Mouse (Mus musculus): Measurements from ENCODE around the gene Cdhr3.

Gene Cdhr3

DNA sequence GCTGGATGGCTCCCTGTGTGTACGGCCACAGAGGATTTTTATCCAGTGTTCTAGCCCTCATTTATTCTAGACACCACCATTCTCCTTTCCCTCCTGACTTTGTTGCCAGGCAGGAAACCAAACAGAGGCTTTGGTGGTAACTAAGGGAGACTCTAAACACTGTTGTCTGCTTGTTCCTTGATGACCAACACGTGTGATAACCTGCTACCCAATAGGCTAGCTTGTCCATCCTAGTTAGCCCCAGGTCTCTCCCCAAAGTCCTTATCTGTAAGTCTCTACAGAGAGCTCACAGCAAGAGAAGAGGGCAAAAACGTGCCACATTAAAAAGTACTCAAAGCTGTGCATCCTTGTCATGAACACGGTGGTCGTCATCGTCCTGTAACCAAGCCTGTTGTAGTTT, at the start of gene Cdhr3:
Gene Cdhr3, minus strand, starts transcription at position 101 of the 400 bp plus-strand sequence.
- no peak for DNase-seq (ENCODE audit: low spot score in 2 of 2)

DNA sequence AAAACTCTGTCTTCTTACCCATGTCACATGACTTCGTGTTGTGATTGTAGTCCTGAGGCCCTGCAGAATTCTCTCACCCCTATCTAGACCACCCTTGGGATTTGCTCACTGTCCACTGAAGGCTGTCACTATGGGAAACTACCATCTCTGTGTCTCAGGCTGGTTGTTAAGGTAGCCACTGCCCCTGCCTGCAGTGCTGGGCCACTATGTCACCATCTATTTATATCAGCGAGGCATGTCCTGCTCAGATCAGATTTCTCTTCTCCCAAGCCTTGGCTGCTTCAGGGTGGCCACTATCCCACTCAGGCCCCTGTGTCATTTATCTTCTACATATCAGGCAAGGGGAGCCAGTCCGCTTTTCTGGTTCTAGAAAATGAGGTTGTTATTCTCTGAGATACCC, 46.4 kb upstream of the Cdhr3 start:
- no peak for DNase-seq (ENCODE audit: low spot score in 2 of 2)

DNA sequence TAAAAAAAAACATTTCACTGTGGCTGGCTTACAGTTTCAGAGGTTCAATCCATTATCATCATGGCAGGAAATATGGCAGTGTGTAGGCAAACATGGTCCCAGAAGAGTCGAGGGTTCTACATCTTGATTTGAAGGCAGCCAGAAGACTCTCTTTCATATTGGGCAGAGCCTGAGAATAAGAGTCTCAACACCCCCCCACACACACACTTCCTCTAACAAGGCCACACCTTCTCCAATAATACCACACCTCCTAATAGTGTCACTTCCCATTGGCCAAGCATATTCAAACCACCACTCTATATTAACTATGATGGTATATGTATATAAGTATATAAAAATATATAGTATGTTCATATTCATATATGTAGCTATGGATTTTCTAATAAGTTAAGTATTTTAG, 45.2 kb upstream of the Cdhr3 start:
- no peak for DNase-seq (ENCODE audit: low spot score in 2 of 2)

DNA sequence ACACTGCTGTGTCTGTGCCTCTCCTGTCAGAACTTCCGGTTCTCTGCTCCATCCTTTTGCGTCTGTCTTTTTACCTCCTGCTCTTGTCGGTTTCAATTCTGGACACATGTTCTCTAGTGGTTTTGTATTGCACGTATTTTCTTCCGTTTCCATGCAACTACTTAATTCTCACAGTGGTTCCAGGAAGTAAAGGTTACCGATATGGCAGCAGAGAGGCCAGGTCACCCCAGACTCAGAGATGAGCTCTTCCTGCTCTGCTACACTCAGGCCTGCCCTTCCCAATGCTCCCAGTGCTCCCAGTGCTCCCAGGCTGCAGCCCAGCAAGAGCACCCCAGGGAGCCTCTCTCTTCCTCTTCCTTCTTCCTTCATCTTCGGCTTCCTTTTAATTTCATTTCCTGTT, 39.1 kb upstream of the Cdhr3 start:
- no peak for DNase-seq (ENCODE audit: low spot score in 2 of 2)

DNA sequence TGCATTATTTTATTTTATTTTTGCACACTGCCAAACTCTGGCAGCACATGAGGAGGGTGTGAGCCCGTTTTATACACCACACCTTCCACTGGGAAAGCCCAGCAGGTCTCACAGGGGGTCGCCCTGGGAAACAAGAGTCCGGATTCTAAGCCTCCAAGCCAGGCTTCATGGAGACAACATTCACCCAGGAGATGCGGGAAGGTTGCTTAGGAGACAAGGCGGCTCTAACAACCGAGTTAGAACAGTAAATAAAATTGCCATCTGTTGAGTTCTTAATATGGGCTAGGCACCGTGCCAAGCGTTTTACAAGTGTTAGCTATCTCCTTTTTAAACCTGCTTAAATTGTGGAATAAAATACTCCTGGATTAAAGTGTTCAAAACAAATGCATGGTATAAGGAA, 37.7 kb upstream of the Cdhr3 start:
- DNase-seq (ENCODE audit: low spot score in 2 of 2): peak; percentile 27 to 36

DNA sequence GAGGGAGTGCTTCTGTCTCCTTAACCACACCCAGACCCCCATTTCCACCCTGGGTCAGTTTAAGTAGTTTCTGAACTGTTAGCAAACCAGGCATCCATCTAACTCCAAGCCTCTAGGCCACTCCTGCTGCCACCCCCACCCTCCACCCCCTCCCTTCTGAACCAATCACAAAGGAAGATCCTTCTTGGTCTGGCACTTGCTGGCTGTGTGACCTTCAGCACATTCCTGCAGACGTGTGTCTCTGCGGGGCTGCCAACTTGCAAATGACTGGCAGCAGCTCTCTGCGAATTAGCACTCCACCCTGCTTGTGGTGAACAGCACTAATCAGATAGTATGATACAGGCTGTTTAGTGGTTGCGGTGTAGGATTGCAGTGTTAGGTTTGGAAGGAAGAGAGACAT, 36.7 kb upstream of the Cdhr3 start:
- no peak for DNase-seq (ENCODE audit: low spot score in 2 of 2)

DNA sequence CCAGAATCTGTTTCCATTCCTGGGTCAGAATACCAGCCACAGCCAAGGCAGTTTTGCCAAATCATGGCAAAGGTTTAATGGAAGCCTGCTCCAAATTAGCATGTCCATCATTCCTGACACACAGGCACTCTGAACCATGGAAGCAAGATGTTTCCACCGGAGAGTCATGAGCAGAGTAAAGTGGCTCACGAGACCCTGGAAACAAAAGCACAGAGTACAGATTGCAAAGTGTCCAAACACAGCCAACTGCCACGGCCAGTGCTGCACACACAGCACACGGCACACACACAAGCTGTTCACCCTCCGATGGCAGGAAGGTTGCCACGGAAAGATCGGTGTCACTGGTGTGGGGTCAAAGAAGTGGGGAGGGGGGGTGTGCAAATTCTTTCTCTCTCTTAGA, 36.0 kb upstream of the Cdhr3 start:
- DNase-seq (ENCODE audit: low spot score in 2 of 2): no peak

DNA sequence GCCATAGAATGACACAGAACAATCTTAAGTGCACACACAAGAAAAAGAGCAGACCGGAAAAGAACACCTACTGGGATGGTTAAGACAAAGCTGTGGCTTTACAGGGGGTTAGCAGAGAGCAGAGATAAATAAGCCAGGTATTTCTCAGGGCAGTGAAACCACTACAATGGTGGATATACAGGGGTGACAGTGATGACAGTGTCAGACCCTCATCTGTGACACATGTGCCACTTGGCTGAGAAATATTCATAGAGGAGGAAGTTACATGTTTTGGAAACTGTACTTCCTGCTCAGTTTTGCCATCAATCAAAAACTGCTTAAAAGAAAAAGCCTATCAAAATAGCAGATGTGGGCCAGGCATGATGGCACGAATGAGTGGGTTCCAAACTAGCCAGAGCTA, 35.4 kb upstream of the Cdhr3 start:
- DNase-seq (ENCODE audit: low spot score in 2 of 2): no peak

DNA sequence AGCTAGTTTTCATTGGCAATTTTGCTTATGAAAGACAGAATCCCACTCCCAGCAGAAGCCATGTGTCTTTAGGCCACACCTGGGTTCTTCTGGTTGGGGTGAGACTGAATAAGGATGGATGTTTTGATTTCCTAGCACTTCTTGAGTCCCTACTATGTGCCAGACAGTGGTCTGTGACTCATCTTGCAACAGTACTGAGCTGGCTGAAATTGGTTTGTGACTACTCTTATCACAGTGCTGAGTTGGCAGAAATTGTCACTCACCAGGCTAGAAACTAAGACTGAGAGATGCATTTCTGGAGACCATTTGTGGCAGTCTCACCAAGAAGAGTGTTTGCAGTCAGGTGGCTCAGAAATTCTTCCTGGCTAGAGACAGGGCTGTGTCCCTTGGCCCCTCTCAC, 33.6 kb upstream of the Cdhr3 start:
- DNase-seq (ENCODE audit: low spot score in 2 of 2): no peak

DNA sequence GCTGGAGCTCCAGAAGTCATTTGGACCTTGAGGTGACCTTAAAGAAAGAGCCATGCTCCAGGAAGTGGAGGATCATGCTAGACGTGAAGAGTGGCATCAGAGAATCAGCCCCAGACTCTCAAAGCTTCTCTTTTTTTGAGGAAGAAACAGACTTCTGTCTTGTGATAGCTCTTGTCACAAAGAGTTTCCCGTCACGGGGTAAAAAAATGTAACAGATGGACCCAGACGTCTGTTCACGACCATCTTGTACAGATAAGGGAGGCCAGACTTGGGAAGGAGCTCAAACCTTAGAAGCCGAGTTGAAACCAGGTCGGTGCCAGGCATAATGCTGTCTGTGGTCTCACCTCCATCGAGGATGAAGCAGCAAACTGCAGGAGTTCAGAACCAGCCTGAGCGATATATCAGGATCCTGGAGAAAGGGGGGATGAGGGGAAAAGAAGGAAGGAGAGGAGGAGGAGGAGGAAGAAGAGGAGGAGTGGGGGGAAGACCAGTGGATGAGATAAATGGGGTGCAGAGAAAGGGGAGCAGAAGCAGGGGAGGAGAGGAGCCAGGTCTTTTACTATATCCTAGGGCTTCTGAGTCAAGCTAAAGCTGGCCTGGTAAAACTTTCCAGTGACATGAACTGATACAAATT, 33.0 kb upstream of the Cdhr3 start:
- DNase-seq (ENCODE audit: low spot score in 2 of 2): no peak

DNA sequence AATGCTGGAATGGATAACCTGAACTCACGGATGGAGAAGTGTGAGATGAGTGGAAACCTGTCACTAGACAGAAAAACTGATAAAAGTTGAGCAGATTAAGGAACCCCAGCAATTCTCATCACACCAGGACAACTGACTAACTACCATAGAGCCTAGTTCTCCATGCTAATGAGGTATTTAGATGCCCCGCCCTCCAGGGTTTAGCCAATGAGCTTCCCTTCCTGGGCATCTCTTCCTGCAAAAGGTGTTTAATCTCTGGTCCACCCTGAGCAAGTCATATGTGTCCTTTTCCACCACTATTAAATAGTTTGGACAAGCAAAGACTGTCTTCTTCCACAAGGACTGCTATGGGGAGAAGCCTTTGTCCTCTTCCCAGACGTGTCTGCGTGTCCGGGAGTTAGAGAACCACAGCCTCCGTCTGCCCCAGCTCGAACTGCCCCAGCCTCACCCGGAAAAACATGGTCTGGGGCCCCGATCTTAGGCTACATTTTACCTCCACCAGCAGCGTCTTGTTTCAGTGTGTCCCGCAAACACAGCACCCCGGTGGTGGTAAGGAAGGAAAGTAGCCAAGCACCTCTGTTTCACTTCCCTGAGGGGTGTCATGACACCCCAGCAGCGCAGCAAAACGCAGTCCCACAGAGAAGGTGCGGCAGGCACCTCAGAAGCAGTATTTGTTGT, 26.1 kb upstream of the Cdhr3 start:
- DNase-seq (ENCODE audit: low spot score in 2 of 2): no peak

DNA sequence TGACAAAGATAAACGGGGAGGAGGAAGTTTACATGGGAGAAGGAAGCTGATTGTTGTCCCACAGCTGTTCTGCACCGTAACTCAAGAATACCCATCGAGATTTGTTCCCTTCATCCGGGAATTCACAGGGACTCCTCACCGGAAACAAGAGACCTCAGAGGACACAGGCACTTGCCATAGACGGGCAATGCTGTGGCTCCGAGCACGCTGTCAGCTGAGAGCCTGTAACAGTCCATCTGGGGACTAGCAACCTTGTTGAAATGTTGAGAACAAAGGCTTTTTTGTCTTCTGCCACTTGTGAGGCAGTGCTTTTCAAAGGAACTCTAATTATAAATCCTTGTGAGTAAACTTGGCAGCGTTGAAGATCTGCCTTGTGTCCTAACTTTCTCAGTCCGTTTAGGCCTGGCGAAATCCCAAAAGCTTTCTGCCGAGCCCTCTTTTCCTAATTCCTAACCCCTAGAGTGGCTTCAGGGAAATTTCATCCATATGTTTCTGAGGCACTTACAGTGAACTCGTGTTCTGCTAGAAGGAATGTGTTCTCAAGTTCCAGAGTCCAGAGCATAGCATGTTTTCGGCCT, 18.3 kb upstream of the Cdhr3 start:
- peak in 1 of 2 experiments; percentile 17 for DNase-seq (ENCODE audit: low spot score in 2 of 2)

DNA sequence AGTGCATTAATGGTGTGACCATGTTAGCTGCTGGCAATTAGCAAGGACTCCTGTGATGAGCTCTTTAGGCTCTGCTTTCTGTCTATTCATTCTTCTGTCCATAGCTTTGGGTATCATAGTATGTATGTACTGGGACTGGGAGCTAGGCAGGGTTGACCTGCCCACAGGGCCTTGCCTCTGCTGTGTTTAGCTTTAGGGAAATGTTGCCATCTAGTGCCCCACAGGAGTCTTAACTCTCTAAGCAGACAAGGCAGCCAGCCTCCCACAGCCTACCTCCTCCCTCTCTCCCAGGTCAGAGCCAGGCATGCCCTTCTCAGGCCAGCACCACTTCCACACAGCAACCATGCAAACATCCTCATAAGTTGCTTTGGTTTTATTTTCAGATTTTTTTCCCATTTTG, 16.9 kb upstream of the Cdhr3 start:
- DNase-seq (ENCODE audit: low spot score in 2 of 2): no peak

DNA sequence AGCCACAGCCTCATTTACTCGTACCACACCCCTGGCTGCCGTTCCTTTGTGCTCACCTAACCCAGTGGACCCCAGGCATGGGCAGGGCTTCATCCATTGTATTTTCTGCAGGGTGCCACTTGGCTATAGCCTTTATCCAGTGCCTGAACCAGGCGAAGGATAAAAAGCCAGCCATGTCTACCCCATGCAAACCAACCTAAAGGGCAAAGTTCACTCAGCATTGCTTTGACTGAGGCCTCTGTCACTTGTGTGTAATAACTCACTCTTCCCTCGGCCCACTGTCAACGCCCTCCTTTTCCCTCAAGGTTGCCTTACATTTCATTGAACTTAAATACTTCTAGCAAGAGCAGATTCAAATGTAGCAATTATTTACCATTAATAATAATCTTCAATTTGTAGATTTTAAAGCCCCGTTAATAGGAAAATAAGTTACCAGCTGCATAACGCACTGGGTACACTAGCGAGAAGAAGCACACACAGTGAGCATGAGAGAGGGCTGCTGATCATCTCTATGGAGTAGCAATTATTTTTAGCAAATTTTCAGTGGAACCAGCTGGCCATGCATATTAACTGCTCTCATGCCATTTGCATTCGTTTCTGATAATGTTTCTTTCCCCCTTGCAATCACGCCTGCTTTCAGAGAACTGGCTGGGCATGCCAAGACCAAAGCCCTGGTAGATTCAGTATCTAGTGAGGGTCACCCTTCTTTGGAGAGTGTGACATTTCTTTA, 13.9 kb upstream of the Cdhr3 start:
- no peak for DNase-seq (ENCODE audit: low spot score in 2 of 2)

DNA sequence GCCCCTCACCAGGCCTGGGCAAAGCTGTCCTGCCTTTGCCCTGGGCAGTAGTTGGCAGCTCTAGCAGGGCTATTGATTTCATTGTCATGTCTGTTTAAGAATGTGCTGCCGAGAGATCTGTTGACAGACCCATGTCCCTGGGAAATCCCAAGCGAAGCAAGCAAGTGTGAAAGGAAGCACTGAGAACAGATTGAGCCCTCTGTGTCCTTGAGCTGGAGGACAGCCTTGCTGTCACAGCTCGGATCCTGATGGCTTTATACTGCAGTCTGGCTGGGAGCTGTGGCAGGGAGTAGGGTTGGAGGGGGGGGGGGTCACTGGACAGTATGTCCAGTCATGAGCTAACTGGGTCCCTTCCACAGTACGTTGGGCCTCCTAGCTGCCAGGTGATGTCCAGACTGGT, 13.0 kb upstream of the Cdhr3 start:
- DNase-seq (ENCODE audit: low spot score in 2 of 2): no peak

DNA sequence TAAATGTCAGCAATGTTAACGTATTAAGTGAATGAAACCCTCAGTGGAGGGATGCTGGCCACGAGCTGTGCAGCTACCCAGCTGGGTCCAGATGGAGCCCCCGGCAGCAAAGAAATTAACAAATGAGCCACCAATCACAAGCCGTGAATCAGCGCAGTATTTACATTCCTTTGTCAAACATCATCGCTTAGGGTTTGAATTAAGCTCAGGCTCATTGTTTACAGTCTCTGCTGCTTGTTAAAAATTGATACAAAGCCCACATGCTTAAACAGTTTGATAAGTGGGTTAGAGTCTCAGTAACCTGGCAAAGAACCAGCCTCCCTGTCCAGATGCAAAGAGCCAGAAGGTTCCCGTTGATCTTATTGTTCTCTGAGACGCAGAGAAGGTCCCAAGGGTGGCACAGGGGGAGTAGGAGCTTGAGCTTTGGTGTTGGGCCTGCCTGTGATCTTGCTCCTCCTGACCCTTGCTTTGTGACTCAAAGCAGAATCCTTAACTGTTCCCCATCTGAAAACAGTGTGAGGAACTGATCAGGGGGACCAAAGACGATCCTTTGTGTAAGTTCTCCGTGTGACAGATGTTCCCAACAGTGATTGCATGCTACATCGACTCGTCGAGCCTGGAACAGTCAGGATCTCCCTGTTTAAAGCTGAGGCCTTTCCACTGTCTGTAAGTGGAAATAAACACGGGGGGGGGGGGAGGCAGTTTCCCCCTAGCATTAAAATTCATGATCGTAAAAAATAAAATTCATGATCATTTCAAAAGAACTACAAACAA, 9.9 kb upstream of the Cdhr3 start:
- DNase-seq (ENCODE audit: low spot score in 2 of 2): no peak

DNA sequence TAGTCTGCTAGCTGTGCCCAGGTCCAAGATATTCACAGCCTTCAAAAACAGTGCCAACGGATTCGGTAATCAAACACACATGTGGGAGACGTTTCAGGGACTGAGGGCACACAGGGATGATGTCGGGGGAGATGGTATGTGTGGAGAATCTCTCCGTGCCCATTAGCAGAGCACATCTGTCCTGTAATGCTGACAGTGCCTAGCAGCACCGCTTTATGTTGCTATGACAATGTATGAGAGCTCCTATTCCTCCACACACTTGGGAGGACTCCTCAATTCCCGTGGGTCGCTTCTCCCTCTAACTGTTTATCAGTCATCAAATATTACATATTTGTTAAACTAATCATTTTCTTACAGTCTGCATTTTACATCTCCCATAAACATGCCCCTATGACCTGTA, 9.0 kb upstream of the Cdhr3 start:
- no peak for DNase-seq (ENCODE audit: low spot score in 2 of 2)

DNA sequence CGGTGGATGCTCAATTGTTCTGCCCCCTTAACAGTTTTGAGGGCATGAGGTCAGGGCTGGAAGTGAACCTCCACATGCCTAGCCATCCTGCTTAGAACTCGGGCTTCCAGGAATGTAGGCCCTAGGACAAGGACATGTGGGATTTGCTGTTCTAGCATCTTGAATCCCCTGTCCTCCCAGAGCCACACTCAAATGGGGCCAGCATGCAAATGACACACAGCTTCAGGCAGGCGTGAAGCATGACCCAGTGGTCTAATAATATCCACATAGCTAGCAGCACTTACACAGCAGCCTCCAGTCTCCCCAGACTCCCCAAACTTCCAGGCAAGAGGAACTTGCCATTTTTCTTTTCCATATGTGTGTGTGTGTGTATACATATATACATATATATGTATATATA, 3.3 kb upstream of the Cdhr3 start:
- DNase-seq (ENCODE audit: low spot score in 2 of 2): no peak

DNA sequence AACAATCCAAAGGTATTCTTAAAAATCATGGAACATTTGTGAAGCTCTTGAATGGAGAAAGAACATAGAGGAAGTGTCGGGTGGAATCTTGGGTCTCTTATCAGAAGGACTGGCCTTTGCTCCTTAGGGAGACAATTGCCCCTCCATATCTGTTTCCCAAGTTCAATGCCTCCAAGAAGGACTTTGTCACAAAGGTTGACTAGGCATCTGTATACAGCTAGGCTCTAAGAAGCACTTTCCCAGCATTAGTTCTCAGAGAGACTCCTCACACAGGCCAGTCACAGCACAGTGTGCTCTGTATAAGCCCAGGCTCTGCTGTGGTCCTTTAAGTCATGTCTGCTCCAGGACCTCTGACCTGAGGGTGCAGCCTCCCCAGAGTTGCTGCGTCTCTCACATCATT, 479 bp downstream of the Cdhr3 start:
- DNase-seq (ENCODE audit: low spot score in 2 of 2): no peak

DNA sequence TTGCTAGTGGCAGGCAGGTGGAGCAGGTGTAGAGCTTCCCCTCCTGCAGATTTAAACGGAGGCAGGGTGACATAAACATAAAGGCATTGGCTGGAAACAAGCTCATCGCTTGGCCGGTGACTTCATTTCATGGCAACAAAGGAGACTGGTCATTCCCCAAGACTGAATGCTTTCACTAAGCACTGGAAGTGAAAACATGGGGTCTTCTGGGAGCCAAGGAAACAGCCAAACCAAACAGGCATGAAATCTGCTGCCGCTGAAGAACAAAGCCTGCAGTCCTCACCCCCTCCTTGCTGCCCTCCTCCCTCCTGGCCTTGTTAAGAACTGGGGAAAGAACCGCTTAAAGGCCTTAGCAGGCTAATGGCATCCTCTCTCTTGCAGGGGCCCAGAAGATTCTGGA, 6.5 kb downstream of the Cdhr3 start:
- no peak for DNase-seq (ENCODE audit: low spot score in 2 of 2)

DNA sequence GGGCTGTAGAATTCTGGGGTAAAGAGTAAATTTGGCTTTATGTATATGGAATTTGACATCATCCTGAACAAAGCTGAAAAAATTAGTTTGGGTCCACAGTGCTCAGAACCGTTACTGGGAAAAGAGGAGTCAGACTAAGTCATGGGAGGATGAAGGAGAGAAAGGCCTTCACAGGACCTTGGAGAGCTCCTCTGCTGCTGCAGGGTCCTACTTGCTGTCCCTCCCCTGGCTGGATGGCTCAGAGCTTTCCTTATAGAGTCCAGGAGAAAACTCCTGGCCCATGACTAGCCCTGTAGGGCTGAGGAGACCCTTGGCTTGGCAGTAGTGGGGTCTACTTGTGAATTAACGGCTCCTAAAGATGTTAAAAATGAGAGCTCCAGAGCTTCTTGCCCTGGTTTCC, 8.0 kb downstream of the Cdhr3 start:
- DNase-seq (ENCODE audit: low spot score in 2 of 2): no peak

DNA sequence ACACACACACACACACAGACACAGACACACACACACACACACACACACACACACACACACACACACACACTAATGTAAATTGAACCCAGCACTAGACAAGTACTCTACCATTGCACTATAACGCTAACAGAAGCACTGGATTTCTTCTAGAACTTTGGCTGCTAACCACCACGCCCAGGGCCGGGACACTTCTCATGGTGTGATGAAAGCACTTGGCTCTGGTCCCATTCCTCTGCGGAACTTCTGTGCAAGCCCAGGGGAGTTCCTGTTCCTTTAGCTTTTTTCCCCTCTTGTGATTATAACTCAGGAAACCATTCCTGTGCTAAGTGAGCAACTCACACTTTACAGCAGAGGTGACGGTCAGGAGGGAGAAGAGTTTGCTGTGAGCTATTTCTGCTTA, 9.3 kb downstream of the Cdhr3 start:
- no peak for DNase-seq (ENCODE audit: low spot score in 2 of 2)

Data from frontal cortex, postnatal 25 days (tissue).